Mouse (Mus musculus) cerebellum, adult 11-12 months (tissue): ENCODE data around the gene Nrap.
A peak's percentile ranks its signal among the peaks of the same experiment; 100 is the strongest.

ENCODE experiments used
- DNase-seq: peaks from one replicate; pipeline ENCODE4 v3.0.0; 2022

Nrap gene

GRCm38 (mm10) chr19:56294654-56295399 is 95.0 kb downstream of the Nrap start:
- DNase-seq, result peak; percentile 94

GRCm38 (mm10) chr19:56292335-56292734 is 97.5 kb downstream of the Nrap start:
- peak; percentile 9 for DNase-seq

GRCm38 (mm10) chr19:56291898-56292297 is 97.9 kb downstream of the Nrap start:
- DNase-seq, result no peak

- no peak for DNase-seq
Measured at GRCm38 (mm10) chr19:56289642-56290041, 100.2 kb downstream of the Nrap start.

GRCm38 (mm10) chr19:56288436-56288835 is 101.4 kb downstream of the Nrap start:
- DNase-seq, result no peak

- DNase-seq, result no peak
Measured at GRCm38 (mm10) chr19:56287580-56288367, 102.1 kb downstream of the Nrap start.

- no peak for DNase-seq
Measured at GRCm38 (mm10) chr19:56286866-56287265, 103.0 kb downstream of the Nrap start, which contains the start of gene Habp2. Gene Habp2, plus strand, starts transcription at chr19:56287137.

- no peak for DNase-seq
Measured at GRCm38 (mm10) chr19:56285222-56285621, 104.6 kb downstream of the Nrap start.

GRCm38 (mm10) chr19:56278366-56278765 is 111.5 kb downstream of the Nrap start:
- no peak for DNase-seq

- no peak for DNase-seq
Measured at GRCm38 (mm10) chr19:56277951-56278350, 111.9 kb downstream of the Nrap start.

- DNase-seq, result no peak
Measured at GRCm38 (mm10) chr19:56277140-56277804, 112.6 kb downstream of the Nrap start.

- no peak for DNase-seq
Measured at GRCm38 (mm10) chr19:56272081-56272480, 117.8 kb downstream of the Nrap start.
